Mouse (Mus musculus): ENCODE measurements around the gene Disp3.

DNA sequence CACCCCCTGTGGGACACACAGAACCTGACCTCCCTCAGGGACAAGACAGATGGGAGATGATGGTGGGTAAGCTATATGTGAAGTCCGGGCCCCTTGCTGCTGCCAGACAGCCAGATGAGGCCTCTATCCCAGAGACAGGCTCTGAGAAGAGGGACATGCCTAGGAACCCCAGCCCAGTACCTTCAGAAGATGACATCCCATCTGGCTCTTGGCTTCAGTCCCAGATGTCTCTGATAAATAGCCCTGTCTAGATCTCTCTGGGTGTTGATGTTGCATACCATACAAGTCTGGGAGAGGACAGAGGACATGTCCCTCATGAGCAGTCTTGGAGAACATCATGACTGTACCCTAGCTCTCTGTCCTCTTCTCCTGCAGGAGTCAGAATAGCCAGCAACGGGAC lies 42.5 kb upstream of the Disp3 start:
- no peak for TF ChIP-seq CTCF (IDR thresholded peaks at IDR 0.05; ENCODE audit: low read depth)
- TF ChIP-seq EP300 (IDR thresholded peaks at IDR 0.05; ENCODE audit: low read depth) = no peak

Measured in heart, postnatal 0 days (tissue).